In the genomic region with DNA sequence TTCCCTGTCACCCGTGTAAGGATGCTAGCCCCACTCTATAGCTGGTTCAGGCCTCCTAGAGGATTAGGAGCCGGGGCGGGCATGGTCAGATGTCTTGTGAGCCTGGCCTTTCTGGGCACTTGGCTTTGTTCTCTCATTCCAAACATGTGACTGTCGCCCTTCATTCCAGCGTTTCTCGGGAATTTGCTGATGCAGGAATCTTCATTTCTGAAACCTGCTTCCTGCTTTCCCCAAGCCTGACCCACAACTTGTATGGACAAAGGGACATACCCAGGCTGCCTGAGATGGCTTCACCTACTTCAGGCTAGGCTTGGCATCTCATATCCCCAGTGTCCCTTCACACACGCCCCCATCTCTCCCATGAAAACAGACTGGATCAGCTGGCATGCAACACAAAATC, we compare ENCODE assay signal across 27 mouse cellular contexts. TPM values are rescaled to one million over a fixed set of nuclear protein-coding genes. Genes with fewer than 3 reads are reported as not detected.
DNase-seq lines count a peak whose midpoint lies in the region; ATAC-seq lines count a peak whose summit lies in the region.
"Had no signal": no experiment of that assay in that cellular context is flagged by ENCODE, and none has a peak within 500 bp of the region (broad histone marks: within the 10 kb centered on the region; RNA-seq: fewer than 3 reads in every experiment).

No protein-coding gene starts in this region.

- no peak for DNase-seq in frontal cortex, postnatal 10 days (ENCODE audit: low spot score in 2 of 2)
- peak; percentile 17 to 37 for DNase-seq in kidney, adult 8-10 months
- peak; percentile 16 for DNase-seq in brain, adult 2 months (ENCODE audit: low read depth, low spot score)
- peak; percentile 6 for DNase-seq in telencephalon, adult 2 months (ENCODE audit: low read depth, low spot score)
- no peak for DNase-seq in cerebellum, postnatal 14 days
- no peak for DNase-seq in neural tube, embryonic 10.5 days (ENCODE audit: extremely low spot score, low spot score)
- DNase-seq: adrenal gland, adult 8-10 months; cerebellum, adult 8-10 months; cerebellum, postnatal 36 days; heart, postnatal 14 days; layer of hippocampus, postnatal 36 days; left cerebral cortex, postnatal 4 days; liver, embryonic 13.5 days; lung, adult 2 months; lung, postnatal 10 days; midbrain, embryonic 14.5 days; retina, postnatal 1 day; spleen, adult 18-20 months; thymus, adult 18-20 months; thymus, postnatal 36 days had no signal

- H3K4me2 ChIP-seq in kidney, embryonic 15.5 days = no peak overlapping the region
- H3K4me2 ChIP-seq: hindbrain, embryonic 15.5 days; liver, embryonic 13.5 days; neural tube, embryonic 15.5 days had no signal

- no peaks in the 10 kb centered on the region for H3K4me1 ChIP-seq in kidney, embryonic 15.5 days
- H3K4me1 ChIP-seq: hindbrain, embryonic 10.5 days; hindbrain, embryonic 15.5 days; liver, embryonic 13.5 days; neural tube, embryonic 15.5 days had no signal

- H3K4me3 ChIP-seq in kidney, embryonic 15.5 days (replicated peaks) = no peak overlapping the region
- H3K4me3 ChIP-seq: hindbrain, embryonic 10.5 days; hindbrain, embryonic 15.5 days; liver, embryonic 13.5 days; neural tube, embryonic 15.5 days had no signal

- 75% methylated on average over 7 of the region's 7 CpGs for WGBS in kidney, embryonic 15.5 days

- no peaks in the 10 kb centered on the region for H3K9me3 ChIP-seq in kidney, embryonic 15.5 days (replicated peaks)
- H3K9me3 ChIP-seq: hindbrain, embryonic 10.5 days; hindbrain, embryonic 15.5 days; liver, embryonic 13.5 days; neural tube, embryonic 15.5 days had no signal

- no peak overlapping the region for H3K27ac ChIP-seq in kidney, embryonic 15.5 days
- H3K27ac ChIP-seq: hindbrain, embryonic 10.5 days; hindbrain, embryonic 15.5 days; liver, embryonic 13.5 days; macrophage; neural tube, embryonic 15.5 days had no signal

- H3K27me3 ChIP-seq in kidney, embryonic 15.5 days = no peaks in the 10 kb centered on the region
- H3K27me3 ChIP-seq: hindbrain, embryonic 15.5 days; neural tube, embryonic 15.5 days had no signal

- peak; percentile 62 for ATAC-seq in frontal cortex, adult (ENCODE audit: low TSS enrichment)
- no peak for ATAC-seq in kidney, embryonic 15.5 days (replicated peaks; ENCODE audit: low FRiP score)
- ATAC-seq: forebrain, embryonic 14.5 days had no signal

- H3K9ac ChIP-seq in kidney, embryonic 15.5 days = no peak overlapping the region
- H3K9ac ChIP-seq: hindbrain, embryonic 15.5 days; liver, embryonic 13.5 days; neural tube, embryonic 15.5 days had no signal

- H3K36me3 ChIP-seq in kidney, embryonic 15.5 days = no peaks in the 10 kb centered on the region
- H3K36me3 ChIP-seq: hindbrain, embryonic 10.5 days; hindbrain, embryonic 15.5 days; liver, embryonic 13.5 days; neural tube, embryonic 15.5 days had no signal

RNA-seq across cellular contexts. Expression of a gene that starts 33.5 kb away (rescaled TPM):
- polyA plus RNA-seq in kidney, embryonic 15.5 days (2015; fragmentation: Nextera tagmentation; extraction: Ambion mirVana) = 7.3 and 9.4 TPM in 2 replicates

Comparison
In these comparisons a context has a peak if more than half of its experiments do, and no peak if none do; other contexts are left out.
1. DNase-seq: peak in kidney, adult 8-10 months (2 of 2), brain, adult 2 months (single experiment) and telencephalon, adult 2 months (single experiment); none in frontal cortex, postnatal 10 days (0 of 2), cerebellum, postnatal 14 days (0 of 2) and neural tube, embryonic 10.5 days (single experiment).